Mouse (Mus musculus) lung, postnatal 0 days (tissue): ENCODE measurements around the gene Rps17.

Experiments used
- CTCF ChIP-seq: IDR thresholded peaks from 2 replicates; pipeline ENCODE4 v1.5.1; 2016; ENCODE audit warnings: antibody characterized with exemption, mild to moderate bottlenecking
- EP300 ChIP-seq: IDR thresholded peaks from 2 replicates; pipeline ENCODE4 v1.6.1; 2016; ENCODE audit warnings: antibody characterized with exemption, mild to moderate bottlenecking, control low read depth

- TF ChIP-seq CTCF (no peak), EP300 (no peak)
These were observed 6.8 kb upstream of the Rps17 start for GRCm38 (mm10) chr7:81351826-81352225.
